Mouse (Mus musculus): ENCODE measurements around the gene Ganab. TPM values are rescaled to one million over a fixed set of nuclear protein-coding genes. Genes with fewer than 3 reads are reported as not detected.
"Not testable (repeated sequence)": the region's sequence is repeated elsewhere in the genome, so short reads cannot be mapped to it uniquely, and the experiment has no call there.

Gene Ganab
- polyA plus RNA-seq, 1 experiment from 2014 or later: 109 TPM

GRCm38 (mm10) chr19:8886916-8887584, 10.8 kb upstream of the Ganab start:
- ATAC-seq (ENCODE audit: low FRiP score) (no peak), DNase-seq (ENCODE audit: low spot score, missing footprints) (no peak)
- Histone ChIP-seq H3K27ac (ENCODE audit: low read depth, low read length) (peak overlapping the region; percentile 25; the same call in 1 of the 2 replicates), H3K9me3 (ENCODE audit: control insufficient read depth, low read length) (no peaks in the 10 kb centered on the region), H3K4me3 (ENCODE audit: low read depth, low read length) (no peak overlapping the region; the same call in 1 of the 2 replicates), H3K4me1 (ENCODE audit: control insufficient read depth, insufficient read depth, low read length) (peaks cover 10% of the 10 kb centered on the region), H3K27me3 (ENCODE audit: control insufficient read depth, insufficient read depth, low read length) (no peaks in the 10 kb centered on the region), H3K36me3 (ENCODE audit: control insufficient read depth, insufficient read depth, low read length) (peaks cover 2% of the 10 kb centered on the region; the same call in 1 of the 2 replicates), H3K4me2 (peak overlapping the region; percentile 88), H3K9ac (ENCODE audit: low read length) (no peak overlapping the region; the same call in 1 of the 2 replicates)
- WGBS: 43% methylated on average over 1 of the region's 1 CpGs

- peak; percentile 90 for DNase-seq (ENCODE audit: low spot score, missing footprints)
- H3K4me2 ChIP-seq: peak overlapping the region; percentile 88
- H3K27ac ChIP-seq (ENCODE audit: low read depth, low read length): peak overlapping the region; percentile 37; the same call in 1 of the 2 replicates
- peak overlapping the region; percentile 93 for H3K9ac ChIP-seq (ENCODE audit: low read length)
- no peaks in the 10 kb centered on the region for H3K27me3 ChIP-seq (ENCODE audit: control insufficient read depth, insufficient read depth, low read length)
- no peaks in the 10 kb centered on the region for H3K9me3 ChIP-seq (ENCODE audit: control insufficient read depth, low read length)
- ATAC-seq (ENCODE audit: low FRiP score): no peak
- peaks cover 10% of the 10 kb centered on the region for H3K4me1 ChIP-seq (ENCODE audit: control insufficient read depth, insufficient read depth, low read length)
- peak overlapping the region; percentile 59 for H3K4me3 ChIP-seq (ENCODE audit: low read depth, low read length)
- peaks cover 2% of the 10 kb centered on the region; the same call in 1 of the 2 replicates for H3K36me3 ChIP-seq (ENCODE audit: control insufficient read depth, insufficient read depth, low read length)
- WGBS: 13% methylated on average over 19 of the region's 19 CpGs
These were observed 10.0 kb upstream of the Ganab start for GRCm38 (mm10) chr19:8887585-8888463.

- H3K27ac ChIP-seq (ENCODE audit: low read depth, low read length): peak within 1 kb of the TSS; percentile 74
- H3K27me3 ChIP-seq (ENCODE audit: control insufficient read depth, insufficient read depth, low read length): no peaks in the 10 kb centered on the region
- no peaks in the 10 kb centered on the region for H3K9me3 ChIP-seq (ENCODE audit: control insufficient read depth, low read length)
- under 1% methylated on average over 58 of the region's 58 CpGs for WGBS
- peaks cover 13% of the 10 kb centered on the region for H3K4me1 ChIP-seq (ENCODE audit: control insufficient read depth, insufficient read depth, low read length)
- peak within 1 kb of the TSS; percentile 93 for H3K9ac ChIP-seq (ENCODE audit: low read length)
- peak; percentile 94 for ATAC-seq (ENCODE audit: low FRiP score)
- H3K4me3 ChIP-seq (ENCODE audit: low read depth, low read length): peak within 1 kb of the TSS; percentile 59
- peak within 1 kb of the TSS; percentile 88 for H3K4me2 ChIP-seq
- peaks cover 2% of the 10 kb centered on the region; the same call in 1 of the 2 replicates for H3K36me3 ChIP-seq (ENCODE audit: control insufficient read depth, insufficient read depth, low read length)
- DNase-seq (ENCODE audit: low spot score, missing footprints): peak; percentile 99
These were observed 9.1 kb upstream of the Ganab start, which contains the start of the genes 1810009A15Rik and Gm49416 for GRCm38 (mm10) chr19:8888511-8889385. TSS of gene 1810009A15Rik (plus strand) at chr19:8888853. TSS of gene Gm49416 (plus strand) at chr19:8888926.

GRCm38 (mm10) chr19:8892829-8893766, 4.8 kb upstream of the Ganab start, which contains the start of gene Ints5:
TSS of gene Ints5 (plus strand) at chr19:8893005.
- Histone ChIP-seq H3K4me1 (ENCODE audit: control insufficient read depth, insufficient read depth, low read length) (peaks cover 15% of the 10 kb centered on the region), H3K36me3 (ENCODE audit: control insufficient read depth, insufficient read depth, low read length) (peaks cover 9% of the 10 kb centered on the region), H3K4me2 (peak within 1 kb of the TSS; percentile 74), H3K9ac (ENCODE audit: low read length) (peak within 1 kb of the TSS; percentile 87), H3K4me3 (ENCODE audit: low read depth, low read length) (peak within 1 kb of the TSS; percentile 87), H3K27me3 (ENCODE audit: control insufficient read depth, insufficient read depth, low read length) (no peaks in the 10 kb centered on the region), H3K27ac (ENCODE audit: low read depth, low read length) (peak within 1 kb of the TSS; percentile 80), H3K9me3 (ENCODE audit: control insufficient read depth, low read length) (no peaks in the 10 kb centered on the region)
- DNase-seq (ENCODE audit: low spot score, missing footprints) (peak; percentile 98), ATAC-seq (ENCODE audit: low FRiP score) (peak; percentile 65)
- 4% methylated on average over 54 of the region's 54 CpGs for WGBS

- peaks cover 9% of the 10 kb centered on the region for H3K36me3 ChIP-seq (ENCODE audit: control insufficient read depth, insufficient read depth, low read length)
These were observed 2.4 kb upstream of the Ganab start for GRCm38 (mm10) chr19:8895397-8895960.

GRCm38 (mm10) chr19:8896231-8896630, 1.6 kb upstream of the Ganab start:
- not testable (repeated sequence) for H3K9ac ChIP-seq (ENCODE audit: low read length)

More at GRCm38 (mm10) chr19:8895397-8895960, 2.4 kb upstream of the Ganab start:
- no peaks in the 10 kb centered on the region for H3K9me3 ChIP-seq (ENCODE audit: control insufficient read depth, low read length)
- DNase-seq (ENCODE audit: low spot score, missing footprints) (no peak), ATAC-seq (ENCODE audit: low FRiP score) (no peak)
- no peak overlapping the region for H3K4me2 ChIP-seq
- 91% methylated on average over 9 of the region's 9 CpGs for WGBS
- no peak overlapping the region for H3K27ac ChIP-seq (ENCODE audit: low read depth, low read length)
- H3K4me3 ChIP-seq (ENCODE audit: low read depth, low read length): no peak overlapping the region
- no peaks in the 10 kb centered on the region for H3K27me3 ChIP-seq (ENCODE audit: control insufficient read depth, insufficient read depth, low read length)
- H3K4me1 ChIP-seq (ENCODE audit: control insufficient read depth, insufficient read depth, low read length): peaks cover 18% of the 10 kb centered on the region
- no peak overlapping the region for H3K9ac ChIP-seq (ENCODE audit: low read length)

GRCm38 (mm10) chr19:8897211-8897864, 533 bp upstream of the Ganab start:
- WGBS: 33% methylated on average over 21 of the region's 21 CpGs
- Histone ChIP-seq H3K4me3 (ENCODE audit: low read depth, low read length) (peak overlapping the region; percentile 95), H3K36me3 (ENCODE audit: control insufficient read depth, insufficient read depth, low read length) (peaks cover 11% of the 10 kb centered on the region), H3K4me2 (peak overlapping the region; percentile 49), H3K9ac (ENCODE audit: low read length) (peak overlapping the region; percentile 32; the same call in 1 of the 2 replicates), H3K27ac (ENCODE audit: low read depth, low read length) (peak overlapping the region; percentile 50), H3K4me1 (ENCODE audit: control insufficient read depth, insufficient read depth, low read length) (peaks cover 18% of the 10 kb centered on the region)
- H3K9me3 ChIP-seq (ENCODE audit: control insufficient read depth, low read length); H3K27me3 ChIP-seq (ENCODE audit: control insufficient read depth, insufficient read depth, low read length): not testable (repeated sequence)
- DNase-seq (ENCODE audit: low spot score, missing footprints) (peak; percentile 87), ATAC-seq (ENCODE audit: low FRiP score) (peak; percentile 71)

More at GRCm38 (mm10) chr19:8896231-8896630, 1.6 kb upstream of the Ganab start:
- H3K9me3 ChIP-seq (ENCODE audit: control insufficient read depth, low read length); H3K27me3 ChIP-seq (ENCODE audit: control insufficient read depth, insufficient read depth, low read length); H3K36me3 ChIP-seq (ENCODE audit: control insufficient read depth, insufficient read depth, low read length); H3K4me3 ChIP-seq (ENCODE audit: low read depth, low read length); ATAC-seq (ENCODE audit: low FRiP score); H3K27ac ChIP-seq (ENCODE audit: low read depth, low read length); H3K4me2 ChIP-seq; DNase-seq (ENCODE audit: low spot score, missing footprints): not testable (repeated sequence)
- peaks cover 18% of the 10 kb centered on the region for H3K4me1 ChIP-seq (ENCODE audit: control insufficient read depth, insufficient read depth, low read length)
- WGBS: 91% methylated on average over 5 of the region's 5 CpGs
